Mouse (Mus musculus) spleen, adult 2 months (tissue): ENCODE data around the gene Jmjd6.

Experiments used
- CTCF ChIP-seq: fragments of 200-500 bp; IDR thresholded peaks from 2 replicates; pipeline ENCODE4 v1.5.1; 2011; ENCODE audit warnings: mild to moderate bottlenecking, inconsistent platforms; ENCODE audit not compliant: insufficient read depth, insufficient read length, insufficient replicate concordance; ENCODE audit errors: extremely low read depth
- POLR2A ChIP-seq: fragments of 200-500 bp; IDR thresholded peaks from 2 replicates; pipeline ENCODE4 v1.6.1; 2011; ENCODE audit warnings: low read depth, low read length, inconsistent platforms

- TF ChIP-seq CTCF (no peak), POLR2A (no peak)
Observed at GRCm38 (mm10) chr11:116851576-116852290, 8.5 kb upstream of the Jmjd6 start.
